Mouse (Mus musculus) liver, embryonic 13.5 days (tissue): ENCODE data around the gene Arhgef19. TPM values are rescaled to one million over a fixed set of nuclear protein-coding genes. Genes with fewer than 3 reads are reported as not detected.
A peak's percentile ranks its signal among the peaks of the same experiment; 100 is the strongest.

Source experiments
- ATAC-seq: fragments of 200-750 bp; cut with Nextera tagmentation; 2 replicates; pipeline ENCODE4 v1.8.0; 2017; ENCODE audit warnings: low read depth, mild to moderate bottlenecking, moderate number of reproducible peaks, moderate library complexity
- DNase-seq: peaks from one replicate; pipeline ENCODE4 v3.0.0; 2022
- H3K27ac ChIP-seq: fragments of 300-500 bp; sonication (generic); 2 replicates; pipeline ENCODE4 v1.5.1; 2015; ENCODE audit warnings: moderate library complexity, mild to moderate bottlenecking, inconsistent platforms
- H3K27me3 ChIP-seq: fragments of 300-500 bp; sonication (generic); 2 replicates; pipeline ENCODE4 v1.6.1; 2015; ENCODE audit warnings: mild to moderate bottlenecking, inconsistent platforms
- H3K36me3 ChIP-seq: fragments of 300-500 bp; sonication (generic); 2 replicates; pipeline ENCODE4 v1.6.1; 2015; ENCODE audit warnings: mild to moderate bottlenecking, inconsistent platforms
- H3K4me1 ChIP-seq: fragments of 300-500 bp; sonication (generic); replicated peaks from 2 replicates; pipeline ENCODE4 v1.6.1; 2015; ENCODE audit warnings: inconsistent platforms
- H3K4me2 ChIP-seq: fragments of 300-500 bp; sonication (generic); 2 replicates; pipeline ENCODE4 v1.6.1; 2015; ENCODE audit warnings: inconsistent platforms, mild to moderate bottlenecking, moderate library complexity
- H3K4me3 ChIP-seq: fragments of 300-500 bp; sonication (generic); replicated peaks from 2 replicates; pipeline ENCODE4 v1.5.1; 2015; ENCODE audit warnings: mild to moderate bottlenecking, inconsistent platforms
- H3K9ac ChIP-seq: fragments of 300-500 bp; sonication (generic); 2 replicates; pipeline ENCODE4 v1.6.1; 2015; ENCODE audit warnings: mild to moderate bottlenecking, inconsistent platforms
- H3K9me3 ChIP-seq: fragments of 300-500 bp; sonication (generic); replicated peaks from 2 replicates; pipeline ENCODE4 v1.6.1; 2016; ENCODE audit warnings: inconsistent platforms
- whole genome bisulfite sequencing: fragments of 180-500 bp; shearing (Covaris S2); methylation state at CpG from one replicate; pipeline ENCODE4 v1.1.7; 2015; ENCODE audit not compliant: insufficient replicate concordance; 5-methylcytosine and 5-hydroxymethylcytosine counted together
- polyA plus RNA-seq: library from polyadenylated mRNA; unstranded; fragments of >200 nt; fragmentation: Nextera tagmentation; extraction: Ambion mirVana; gene quantifications from 2 replicates; pipeline ENCODE4 v1.2.1, GENCODE M21; 2015

Gene Arhgef19
- polyA plus RNA-seq, 1 experiment from 2014 or later: 1.0 TPM

- H3K4me1 ChIP-seq: peaks cover 37% of the 10 kb centered on the region
Measured at GRCm38 (mm10) chr4:141302428-141303401, 63.4 kb downstream of the Arhgef19 start.

DNA sequence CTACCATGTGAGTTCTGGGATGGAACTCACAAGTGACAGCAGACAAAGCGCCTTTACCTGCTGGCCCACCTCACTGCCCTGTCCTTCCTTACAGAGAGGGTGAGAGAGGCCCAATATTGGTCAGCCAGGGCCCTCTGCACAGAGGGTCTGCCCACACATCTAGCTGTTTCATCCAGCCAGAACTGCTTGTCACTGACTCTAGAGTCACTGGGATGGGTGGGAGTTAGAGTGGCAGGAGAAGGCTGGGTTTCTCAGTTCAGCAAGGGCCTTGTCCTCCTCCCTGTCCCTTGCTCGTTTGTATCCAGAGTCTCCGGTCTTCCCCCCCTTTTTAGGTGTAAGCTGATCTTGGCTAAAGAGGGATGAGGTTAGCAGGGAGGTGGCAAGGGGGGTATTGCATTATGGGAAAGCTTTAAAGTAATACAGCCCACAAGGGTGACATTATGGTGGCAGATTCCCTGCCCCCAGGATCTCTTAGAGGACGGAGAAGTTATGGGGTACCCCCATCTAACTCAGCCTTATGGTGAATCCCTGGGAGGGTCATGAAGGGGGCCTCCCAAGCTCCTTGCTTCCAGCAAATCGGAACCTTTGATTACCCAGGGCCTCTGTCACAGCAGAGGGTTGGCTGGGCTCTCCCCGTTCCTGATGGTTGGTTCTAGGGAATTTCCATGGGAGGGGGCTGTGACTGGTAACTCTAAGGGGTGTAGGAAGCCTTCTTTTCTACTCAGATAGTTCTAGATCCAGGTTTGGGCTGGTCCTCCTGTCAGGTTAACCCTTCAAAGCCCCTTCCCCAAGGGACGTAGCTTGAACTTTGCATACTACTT, 64.3 kb downstream of the Arhgef19 start:
- Histone ChIP-seq H3K4me1 (peaks cover 37% of the 10 kb centered on the region), H3K27me3 (peaks cover 58% of the 10 kb centered on the region), H3K9me3 (no peaks in the 10 kb centered on the region), H3K4me2 (peak overlapping the region; percentile 62), H3K36me3 (0 out of 2 replicates have a peak, but pooled peaks cover under 1% of the 10 kb centered on the region), H3K27ac (no peak overlapping the region), H3K9ac (no peak overlapping the region), H3K4me3 (no peak overlapping the region)
- no peak for ATAC-seq
- WGBS: 52% methylated on average over 7 of the region's 7 CpGs
- DNase-seq: no peak

More at GRCm38 (mm10) chr4:141302428-141303401, 63.4 kb downstream of the Arhgef19 start:
- WGBS: 14% methylated on average over 27 of the region's 27 CpGs
- Histone ChIP-seq H3K9me3 (no peaks in the 10 kb centered on the region), H3K27ac (no peak overlapping the region), H3K36me3 (no peaks in the 10 kb centered on the region), H3K9ac (peak overlapping the region; percentile 65), H3K4me3 (peak overlapping the region; percentile 62), H3K4me2 (peak overlapping the region; percentile 62), H3K27me3 (peaks cover 66% of the 10 kb centered on the region)
- ATAC-seq (no peak), DNase-seq (no peak)

GRCm38 (mm10) chr4:141304223-141304611, 64.9 kb downstream of the Arhgef19 start:
- Histone ChIP-seq H3K9ac (no peak overlapping the region), H3K4me1 (peaks cover 43% of the 10 kb centered on the region), H3K9me3 (no peaks in the 10 kb centered on the region), H3K27me3 (peaks cover 52% of the 10 kb centered on the region), H3K4me3 (no peak overlapping the region), H3K36me3 (0 out of 2 replicates have a peak, but pooled peaks cover 4% of the 10 kb centered on the region), H3K27ac (no peak overlapping the region), H3K4me2 (no peak overlapping the region)
- ATAC-seq: no peak
- WGBS: 42% methylated on average over 4 of the region's 4 CpGs
- no peak for DNase-seq

DNA sequence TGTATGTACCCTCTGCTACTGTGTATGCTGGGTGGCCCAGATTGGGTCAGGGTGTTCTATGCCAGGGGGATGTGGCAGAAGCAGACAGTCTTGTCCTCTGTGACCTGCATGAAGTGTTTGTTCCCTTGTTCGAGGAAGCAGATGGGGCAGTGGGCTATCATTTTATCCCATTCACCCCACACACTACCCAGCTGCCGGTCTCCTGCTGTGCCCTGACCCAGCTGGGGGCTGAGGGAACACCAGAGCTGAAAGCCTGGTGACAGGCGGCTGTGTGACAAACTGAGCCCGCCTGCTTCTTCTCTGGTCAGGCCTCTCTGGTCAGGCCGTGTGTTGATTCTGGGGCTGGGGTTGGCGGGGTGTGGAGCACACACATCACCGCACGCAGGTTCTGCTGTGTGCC, 66.8 kb downstream of the Arhgef19 start:
- ATAC-seq (no peak), DNase-seq (no peak)
- Histone ChIP-seq H3K27me3 (peaks cover 34% of the 10 kb centered on the region), H3K4me3 (no peak overlapping the region), H3K4me2 (no peak overlapping the region), H3K9me3 (no peaks in the 10 kb centered on the region), H3K36me3 (0 out of 2 replicates have a peak, but pooled peaks cover 4% of the 10 kb centered on the region), H3K4me1 (peaks cover 57% of the 10 kb centered on the region), H3K27ac (peak overlapping the region; percentile 13; the same call in 1 of the 2 replicates), H3K9ac (no peak overlapping the region)
- WGBS: 51% methylated on average over 8 of the region's 8 CpGs

Other genes with a start within 250 kb of the Arhgef19 start
- gene Mfap2, start 229.1 kb upstream of the Arhgef19 start, polyA plus RNA-seq: 21.8 and 22.5 TPM in 2 replicates
- 0.48 and 0.59 TPM in 2 replicates for gene Crocc, start 178.9 kb upstream of the Arhgef19 start, polyA plus RNA-seq
- gene Necap2, start 161.1 kb upstream of the Arhgef19 start, polyA plus RNA-seq: 119 TPM in 2 replicates
- 0.13 TPM in 1 of 2 replicates, not detected in the other for gene Spata21, start 151.2 kb upstream of the Arhgef19 start, polyA plus RNA-seq
- gene Szrd1, start 99.7 kb upstream of the Arhgef19 start, polyA plus RNA-seq: 21.2 and 22.5 TPM in 2 replicates
- gene Fbxo42, start 91.6 kb upstream of the Arhgef19 start, polyA plus RNA-seq: 13.9 and 14.2 TPM in 2 replicates
- gene Rsg1, start 25.5 kb upstream of the Arhgef19 start, polyA plus RNA-seq: 2.1 and 2.2 TPM in 2 replicates
- gene Epha2, start 61.7 kb downstream of the Arhgef19 start, polyA plus RNA-seq: 0.86 and 1.0 TPM in 2 replicates
- gene Fam131c, start 128.7 kb downstream of the Arhgef19 start, polyA plus RNA-seq: 0.09 TPM in 1 of 2 replicates, not detected in the other
- gene Clcnka, start 159.2 kb downstream of the Arhgef19 start, polyA plus RNA-seq: not detected in 2 replicates
- gene Clcnkb, start 176.5 kb downstream of the Arhgef19 start, polyA plus RNA-seq: not detected in 2 replicates
- 0.03 and 0.23 TPM in 2 replicates for gene Hspb7, start 181.3 kb downstream of the Arhgef19 start, polyA plus RNA-seq
- gene Srarp, start 196.6 kb downstream of the Arhgef19 start, polyA plus RNA-seq: not detected in 2 replicates
- gene Zbtb17, start 205.2 kb downstream of the Arhgef19 start, polyA plus RNA-seq: 9.5 and 11.4 TPM in 2 replicates